Mouse (Mus musculus) heart, postnatal 36 days (tissue): ENCODE measurements around the gene Caly. TPM values are rescaled to one million over a fixed set of nuclear protein-coding genes. Genes with fewer than 3 reads are reported as not detected.
A peak's percentile ranks its signal among the peaks of the same experiment; 100 is the strongest.

Experiments used
- DNase-seq, 2 experiments: peaks; one replicate each; pipeline ENCODE4 v3.0.0; 2021 to 2022
- intact Hi-C: fragments of 180-260 bp; cut with DNase I; formaldehyde crosslinking; loops from one replicate; pipeline ENCODE4 v1.15.1; 2025
- total RNA-seq, 2 experiments: library from RNA; stranded (reverse); gene quantifications; 2 replicates each; pipeline ENCODE4 v1.2.3; 2021

The Caly gene
- total RNA-seq, 2 experiments from 2014 or later = not detected

GRCm38 (mm10) chr7:140048361-140049114, 33.8 kb downstream of the Caly start, which contains the start of gene Msx3:
Gene Msx3 (minus strand): TSS chr7:140049089.
- DNase-seq = peak in 1 of 2 experiments; percentile 4
- intact Hi-C loops = no loop called here

GRCm38 (mm10) chr7:140047811-140048311, 34.5 kb downstream of the Caly start:
- intact Hi-C loops = no loop called here
- no peak for DNase-seq

- no peak for DNase-seq
- intact Hi-C loops = no loop called here
These were observed 36.8 kb downstream of the Caly start for GRCm38 (mm10) chr7:140045546-140045945.

GRCm38 (mm10) chr7:140042728-140043127, 39.6 kb downstream of the Caly start:
- intact Hi-C loops = no loop called here
- no peak for DNase-seq

GRCm38 (mm10) chr7:140037171-140037555, 45.2 kb downstream of the Caly start:
- intact Hi-C loops = loop anchor here (5.0 kb wide), 2 partner anchors 85 to 100 kb away; partner anchors contain the start of gene Mtg1

GRCm38 (mm10) chr7:140036281-140037170, 45.8 kb downstream of the Caly start, which contains the start of the genes Zfp511 and Tubgcp2:
Gene Zfp511 (plus strand): TSS chr7:140036391.
Gene Tubgcp2 (minus strand): TSS chr7:140036669.
- peak; percentile 92 to 96 for DNase-seq
- intact Hi-C loops = loop anchor here (5.0 kb wide), 2 partner anchors 86 to 101 kb away; partner anchors contain the start of gene Mtg1

More at GRCm38 (mm10) chr7:140037171-140037555, 45.2 kb downstream of the Caly start:
- no peak for DNase-seq

GRCm38 (mm10) chr7:140035456-140035855, 46.9 kb downstream of the Caly start:
- no peak for DNase-seq
- intact Hi-C loops = loop anchor here (5.0 kb wide), 2 partner anchors 87 to 102 kb away; partner anchors contain the start of gene Mtg1

- intact Hi-C loops = no loop called here
- DNase-seq = no peak
These were observed 49.0 kb downstream of the Caly start for GRCm38 (mm10) chr7:140033386-140033785.

GRCm38 (mm10) chr7:140032366-140032765, 50.0 kb downstream of the Caly start:
- DNase-seq = no peak
- intact Hi-C loops = no loop called here

- intact Hi-C loops = no loop called here
- no peak for DNase-seq
These were observed 50.6 kb downstream of the Caly start for GRCm38 (mm10) chr7:140031771-140032170.

Other genes starting within 250 kb of the Caly start
- not detected for gene Adgra1, start 248.4 kb downstream of the Caly start, total RNA-seq
- gene Kndc1, start 187.9 kb downstream of the Caly start, total RNA-seq = not detected
- not detected for gene Utf1, start 138.8 kb downstream of the Caly start, total RNA-seq
- gene 6430531B16Rik, start 103.8 kb downstream of the Caly start, total RNA-seq = not detected
- under 1 TPM; 0.49 to 0.61 TPM for gene Adam8, start 90.0 kb downstream of the Caly start, total RNA-seq
- gene Zfp511, start 46.2 kb downstream of the Caly start, total RNA-seq = 10 to 100 TPM; 10.1 to 12.4 TPM
- gene Tubgcp2, start 45.9 kb downstream of the Caly start, total RNA-seq = 10 to 100 TPM; 26.9 to 34.4 TPM
- gene Msx3, start 33.5 kb downstream of the Caly start, total RNA-seq = not detected
- gene Prap1, start 10.8 kb upstream of the Caly start, total RNA-seq = not detected
- gene Fuom, start 19.9 kb upstream of the Caly start, total RNA-seq = 10 to 100 TPM; 72.7 to 79.5 TPM
- 1 to 10 TPM; 3.3 to 5.1 TPM for gene Paox, start 33.3 kb upstream of the Caly start, total RNA-seq
- 100 to 1,000 TPM; 458 to 480 TPM for gene Echs1, start 33.9 kb upstream of the Caly start, total RNA-seq
- gene Mtg1, start 55.0 kb upstream of the Caly start, total RNA-seq = 10 to 100 TPM; 24.7 to 28.3 TPM
- 1 to 10 TPM in 1 of 2 experiments, under 1 TPM in 1; 0.46 to 1.0 TPM for gene Sprn, start 72.3 kb upstream of the Caly start, total RNA-seq
- not detected for gene Olfr522, start 82.2 kb upstream of the Caly start, total RNA-seq
- not detected for gene Olfr523, start 90.7 kb upstream of the Caly start, total RNA-seq
- not detected for gene Olfr524, start 123.4 kb upstream of the Caly start, total RNA-seq
- not detected for gene Cd163l1, start 135.7 kb upstream of the Caly start, total RNA-seq
- gene 5830411N06Rik, start 164.7 kb upstream of the Caly start, total RNA-seq = not detected
- gene Olfr525, start 238.3 kb upstream of the Caly start, total RNA-seq = not detected